Mouse (Mus musculus): ENCODE results near the gene Ccndbp1.
"Not testable (repeated sequence)": the region's sequence is repeated elsewhere in the genome, so short reads cannot be mapped to it uniquely, and the experiment has no call there.

Gene Ccndbp1

GRCm38 (mm10) chr2:120998863-120999262 lies 9.3 kb upstream of the Ccndbp1 start:
- no peak for DNase-seq (ENCODE audit: low spot score in 2 of 2)

GRCm38 (mm10) chr2:121003586-121003985 lies 4.6 kb upstream of the Ccndbp1 start:
- no peak for DNase-seq (ENCODE audit: low spot score in 2 of 2)

DNA sequence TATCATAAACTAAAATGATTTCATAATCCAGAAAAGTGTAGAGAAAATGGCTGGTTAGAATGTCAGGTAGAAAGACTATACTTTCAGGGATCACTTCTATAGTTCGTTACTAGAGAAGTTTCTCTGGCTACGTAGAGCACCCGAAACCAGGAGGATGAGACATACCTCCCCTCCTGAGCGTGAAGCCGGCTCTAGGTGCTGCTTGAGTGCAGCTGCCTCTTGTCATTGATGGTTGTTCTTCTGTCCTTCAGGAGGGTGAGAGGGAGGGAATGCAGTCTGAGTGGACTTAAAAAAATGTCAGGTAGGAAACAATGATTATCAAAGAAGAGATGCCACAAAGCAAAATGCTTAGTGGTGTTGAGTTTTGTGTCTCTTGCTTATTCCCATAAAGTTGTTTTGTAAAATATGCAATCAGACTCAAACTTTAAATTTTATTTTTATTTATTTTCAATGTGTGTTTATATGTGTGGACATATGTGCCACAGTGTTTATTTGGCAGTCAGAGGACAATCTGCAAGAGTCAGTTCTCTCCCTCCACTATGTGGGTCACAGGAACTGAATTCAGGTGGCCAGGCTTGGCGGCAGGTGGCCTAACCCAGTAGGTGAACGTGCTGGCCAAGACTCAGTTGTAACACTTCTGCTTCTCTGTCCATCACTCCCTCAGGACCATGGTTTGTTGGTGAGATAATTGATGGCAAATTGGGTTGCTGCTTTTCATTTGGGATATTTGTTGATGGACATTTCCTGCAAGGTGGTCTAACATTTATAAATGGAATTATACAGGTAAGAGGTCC lies 4.0 kb upstream of the Ccndbp1 start:
- DNase-seq (ENCODE audit: low spot score in 2 of 2) = no peak

DNA sequence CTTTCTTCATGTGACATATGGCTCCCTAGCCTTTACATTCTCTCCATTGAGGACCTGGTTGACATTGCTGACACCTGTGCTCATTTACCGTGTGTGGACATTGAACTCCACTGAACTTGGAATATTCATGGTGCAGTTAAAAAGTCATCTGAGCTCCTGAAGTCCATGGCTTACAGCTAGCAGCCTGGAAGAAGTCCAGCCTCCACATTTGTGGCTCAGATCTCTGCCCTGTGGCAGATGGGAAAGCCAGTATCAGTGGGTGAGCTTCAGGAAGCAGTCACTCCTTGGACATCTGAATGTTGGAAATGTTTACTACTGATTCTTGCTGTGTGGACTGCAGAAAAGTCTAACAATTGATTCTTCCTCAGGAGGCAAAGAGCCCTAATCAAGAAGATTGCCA lies 1.2 kb upstream of the Ccndbp1 start:
- DNase-seq (ENCODE audit: low spot score in 2 of 2) = no peak

- no peak for DNase-seq (ENCODE audit: low spot score in 2 of 2)
Measured at GRCm38 (mm10) chr2:121008664-121009007, 433 bp downstream of the Ccndbp1 start.

- no peak for DNase-seq (ENCODE audit: low spot score in 2 of 2)
Measured at GRCm38 (mm10) chr2:121009071-121009677, 971 bp downstream of the Ccndbp1 start.

DNA sequence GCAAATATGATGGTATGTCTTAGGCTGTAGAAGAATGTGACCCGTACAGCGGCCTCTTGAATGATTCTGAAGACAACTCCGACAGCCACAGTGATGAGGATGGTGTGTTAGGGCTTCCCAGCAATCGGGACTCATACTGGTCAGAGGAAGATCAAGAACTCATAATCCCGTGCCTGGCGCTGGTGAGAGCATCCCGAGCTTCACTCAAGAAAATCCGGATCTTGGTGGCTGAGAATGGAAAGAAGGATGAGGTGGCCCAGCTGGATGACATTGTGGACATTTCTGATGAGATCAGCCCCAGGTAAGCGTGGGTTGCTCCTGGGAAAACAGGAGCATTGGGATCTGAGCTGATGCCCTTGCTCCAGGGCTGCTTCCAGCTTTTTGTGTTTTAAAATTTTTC lies 4.5 kb downstream of the Ccndbp1 start:
- no peak for DNase-seq (ENCODE audit: low spot score in 2 of 2)

GRCm38 (mm10) chr2:121015507-121015906 lies 7.3 kb downstream of the Ccndbp1 start:
- no peak for DNase-seq (ENCODE audit: low spot score in 2 of 2)

DNA sequence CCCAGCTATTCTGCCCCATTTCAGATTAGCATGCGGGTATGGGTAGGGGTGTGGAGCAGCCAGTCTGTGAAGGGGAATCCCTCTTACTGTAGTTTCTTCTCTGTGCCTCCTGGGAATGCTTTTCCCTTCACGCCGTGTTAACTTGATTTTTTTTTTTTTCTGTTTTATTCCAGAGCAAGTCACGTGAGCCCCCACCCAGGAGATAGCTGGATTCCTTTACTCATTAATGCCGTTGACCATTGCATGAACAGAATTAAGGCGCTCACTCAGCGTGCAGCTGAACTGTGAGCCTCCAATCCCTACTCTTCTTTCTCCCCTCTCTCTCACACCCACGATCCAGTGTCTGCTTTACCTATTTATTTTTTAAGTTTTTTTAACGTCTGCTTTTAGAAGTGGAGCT lies 8.0 kb downstream of the Ccndbp1 start:
- DNase-seq (ENCODE audit: low spot score in 2 of 2) = no peak

DNA sequence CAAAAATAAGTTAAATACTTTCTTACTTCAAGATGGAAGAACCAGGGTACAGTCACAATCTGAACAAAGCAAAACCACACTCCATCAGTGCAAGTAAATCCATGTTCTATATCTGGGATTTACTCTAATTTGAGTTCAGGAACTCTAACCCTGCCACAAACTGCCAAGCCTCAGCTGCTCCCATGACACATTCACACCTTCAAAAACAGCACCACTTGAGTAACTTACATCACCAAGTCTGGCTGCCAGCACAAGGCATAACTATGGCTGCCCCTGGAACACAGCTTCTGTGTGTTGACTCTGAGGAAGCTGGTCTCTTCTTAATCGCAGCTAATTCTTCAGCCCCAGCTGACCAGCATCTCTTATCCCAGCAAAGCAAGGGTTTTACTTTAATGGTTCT lies 8.9 kb downstream of the Ccndbp1 start:
- no peak for DNase-seq (ENCODE audit: low spot score in 2 of 2)

DNA sequence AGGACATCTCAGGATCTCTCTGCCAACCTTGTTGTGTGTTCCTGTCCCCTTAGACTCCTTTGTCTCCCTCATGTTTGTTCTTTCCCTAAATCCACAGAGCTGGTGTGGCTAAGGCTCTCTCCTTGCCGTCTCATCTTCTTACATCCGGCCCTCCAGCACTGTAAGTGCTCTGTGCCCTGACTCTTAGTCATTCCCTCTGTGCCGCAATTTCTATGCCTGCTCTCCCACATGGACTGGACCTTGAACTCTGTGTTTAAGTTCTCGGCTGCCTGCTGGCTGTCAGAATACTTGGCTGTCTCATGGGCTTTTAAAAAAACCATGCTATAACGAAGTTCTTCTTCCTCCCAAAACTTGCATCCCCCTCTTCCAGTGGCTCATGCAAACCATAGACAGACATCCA lies 14.7 kb downstream of the Ccndbp1 start:
- DNase-seq (ENCODE audit: low spot score in 2 of 2) = no peak

DNA sequence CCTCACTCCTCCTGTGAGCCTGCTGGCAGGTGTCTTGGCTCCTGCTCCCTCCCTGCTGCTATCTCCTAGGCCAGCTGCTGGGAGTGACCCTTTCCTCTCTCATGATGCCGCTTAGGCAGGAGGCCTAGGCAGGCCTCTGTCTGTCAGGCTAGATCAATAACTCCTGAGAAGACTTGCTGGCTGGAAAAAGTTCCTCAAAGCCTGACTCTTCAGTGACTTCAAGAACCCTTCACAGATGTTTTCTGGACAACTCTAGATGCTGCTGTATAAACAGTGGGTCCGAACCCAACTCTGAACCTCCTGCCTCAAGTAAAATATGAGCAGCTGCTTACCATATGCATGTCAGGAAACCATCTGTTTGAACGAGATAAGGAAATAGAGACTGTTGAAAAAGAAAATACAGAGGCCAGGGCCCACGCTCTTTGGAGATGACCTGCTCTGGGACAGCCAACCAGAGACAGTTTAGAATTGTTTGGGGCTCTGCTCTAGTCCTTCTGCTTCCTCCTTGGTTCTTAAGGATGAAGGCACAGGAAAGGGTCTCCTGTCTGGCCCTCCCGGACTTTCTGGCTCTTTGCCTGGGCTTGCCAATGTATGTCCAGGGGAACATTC lies 28.6 kb downstream of the Ccndbp1 start, which contains the start of gene Epb42:
Epb42 (minus strand) TSS at position 340 of the 609 bp plus-strand sequence.
- DNase-seq (ENCODE audit: low spot score in 2 of 2) = no peak

- not testable (repeated sequence) for DNase-seq (ENCODE audit: low spot score in 2 of 2)
Measured at GRCm38 (mm10) chr2:121038851-121039250, 30.6 kb downstream of the Ccndbp1 start.

DNA sequence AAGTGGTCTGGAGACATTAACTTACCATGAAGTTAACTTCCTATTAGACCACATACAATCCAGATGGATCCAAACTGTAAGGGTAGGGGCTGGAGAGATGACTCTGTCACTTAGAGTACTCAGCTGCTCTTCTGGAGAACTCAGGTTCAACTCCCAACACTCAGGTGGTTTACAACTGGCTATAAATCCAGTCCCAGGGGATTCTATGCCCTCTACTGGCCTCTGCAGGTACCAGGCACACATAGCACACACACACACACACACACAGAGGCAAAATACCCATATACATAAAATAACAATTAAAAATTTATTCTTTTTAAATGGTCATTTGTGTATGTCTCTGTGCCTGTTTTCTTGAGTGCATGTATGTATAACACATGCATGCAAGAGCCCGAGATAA lies 31.2 kb downstream of the Ccndbp1 start:
- DNase-seq (ENCODE audit: low spot score in 2 of 2) = no peak

DNA sequence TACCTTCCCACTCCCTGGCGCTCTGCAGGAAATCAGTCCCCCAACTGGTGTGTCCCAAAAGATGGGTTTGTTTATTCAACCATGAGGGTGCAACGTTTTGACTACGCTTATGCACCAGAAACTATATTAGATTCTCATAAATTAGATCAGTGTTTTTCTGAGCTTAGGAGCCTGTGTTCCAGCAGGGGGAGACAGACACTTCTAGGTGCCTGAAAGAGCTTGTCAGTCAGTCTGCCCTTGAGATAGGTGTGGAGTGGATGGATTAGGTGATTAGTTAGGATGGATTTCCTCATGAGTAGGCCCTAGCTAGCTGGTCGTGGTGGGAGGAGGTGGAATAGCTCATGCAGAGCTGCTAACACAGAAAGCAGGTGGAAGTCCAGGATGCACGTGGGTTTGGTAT lies 32.9 kb downstream of the Ccndbp1 start:
- DNase-seq (ENCODE audit: low spot score in 2 of 2) = peak; percentile 2 to 36

DNA sequence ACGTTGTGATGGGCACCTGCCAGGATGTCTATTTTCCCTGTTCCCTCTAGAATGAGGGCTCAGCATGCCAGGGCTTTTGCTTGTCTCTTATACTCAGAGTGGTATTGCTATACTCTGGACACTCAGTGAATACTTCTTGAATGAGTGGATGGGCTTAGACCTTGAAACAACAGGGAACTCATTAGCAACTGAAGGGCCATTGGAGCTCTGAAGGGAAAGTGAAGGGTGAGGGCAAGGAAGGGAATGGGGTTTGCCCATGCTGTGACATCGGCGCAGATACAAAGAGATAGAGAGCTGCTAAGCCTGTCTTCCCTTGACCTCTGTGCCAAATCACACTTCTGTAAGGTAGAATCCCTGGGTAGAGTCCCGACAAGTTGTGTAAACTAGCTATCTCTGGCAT lies 37.5 kb downstream of the Ccndbp1 start:
- DNase-seq (ENCODE audit: low spot score in 2 of 2) = no peak

DNA sequence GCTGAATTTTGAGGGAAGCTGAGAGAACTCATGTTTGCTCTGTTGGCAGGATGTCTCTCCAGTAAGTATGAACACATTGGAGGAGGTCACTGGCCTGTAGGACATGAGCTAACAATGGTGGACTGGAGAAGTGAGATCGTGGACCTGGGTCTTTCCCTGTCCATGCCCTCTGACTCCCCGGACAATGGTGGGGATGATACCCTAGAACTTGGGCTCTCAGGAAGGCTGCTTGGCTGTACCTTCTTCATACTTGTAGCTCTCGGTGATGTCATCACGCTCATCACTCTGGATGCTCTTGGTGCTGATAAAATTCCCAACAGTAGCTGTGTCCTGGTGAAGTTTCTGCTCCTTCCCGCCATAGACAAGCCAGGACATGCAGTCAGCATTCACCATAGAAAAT lies 44.0 kb downstream of the Ccndbp1 start:
- no peak for DNase-seq (ENCODE audit: low spot score in 2 of 2)

- DNase-seq (ENCODE audit: low spot score in 2 of 2) = no peak
Measured at GRCm38 (mm10) chr2:121054060-121054459, 45.9 kb downstream of the Ccndbp1 start.

- DNase-seq (ENCODE audit: low spot score in 2 of 2) = no peak
Measured at GRCm38 (mm10) chr2:121055915-121056314, 47.7 kb downstream of the Ccndbp1 start.

DNA sequence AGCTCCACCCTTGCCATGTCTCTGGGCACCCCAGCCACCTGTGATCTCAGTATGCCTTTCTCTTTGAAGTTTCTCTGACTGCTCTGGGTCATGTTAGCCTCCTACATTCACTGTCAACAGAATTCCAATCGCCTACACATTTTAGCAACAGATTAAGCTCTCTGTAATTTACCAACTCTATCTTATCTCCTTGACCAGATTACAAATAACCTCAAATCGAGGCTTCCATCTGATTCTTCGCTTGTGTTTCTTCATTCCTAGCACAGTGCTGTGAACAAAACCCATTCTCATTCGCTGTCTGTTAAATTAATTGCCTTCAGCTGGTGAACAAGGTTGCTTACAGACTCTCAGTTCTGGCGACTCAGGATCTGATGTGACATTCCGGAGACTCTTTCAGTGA lies 49.8 kb downstream of the Ccndbp1 start:
- DNase-seq (ENCODE audit: low spot score in 2 of 2) = no peak

DNA sequence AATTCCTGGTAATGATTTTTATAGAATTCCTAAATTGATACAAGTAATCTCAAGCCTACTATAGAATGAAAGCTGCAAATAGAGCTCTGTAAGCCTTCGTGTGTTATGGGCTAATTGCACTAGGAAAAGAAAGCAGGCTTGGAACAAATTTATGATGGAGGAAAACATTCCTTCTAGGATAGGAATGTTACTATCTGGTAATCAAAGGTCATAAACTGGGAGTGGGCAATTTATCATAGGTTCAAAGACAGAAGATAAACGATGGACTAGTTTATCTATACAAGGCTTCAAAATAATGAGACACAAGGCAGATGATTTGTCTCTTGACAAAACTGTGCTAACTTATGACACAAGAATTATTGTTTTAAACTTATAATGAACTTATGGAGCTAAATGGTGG lies 53.1 kb downstream of the Ccndbp1 start:
- DNase-seq (ENCODE audit: low spot score in 2 of 2) = no peak
